ENCODE assay signal across 17 mouse cellular contexts in genomic region chr17:79509281-79509680, GRCm38 (mm10).
A peak's percentile ranks its signal among the peaks of the same experiment; 100 is the strongest.
DNase-seq lines count a peak whose midpoint lies in the region; ATAC-seq and TF ChIP-seq lines count a peak whose summit lies in the region.
"Had no signal": no experiment of that assay in that cellular context is flagged by ENCODE, and none has a peak within 500 bp of the region (broad histone marks: within the 10 kb centered on the region; RNA-seq: fewer than 3 reads in every experiment).

No protein-coding gene starts in this region.

- 54% methylated on average over 8 of the region's 8 CpGs for whole genome bisulfite sequencing in heart, postnatal 0 days
- WGBS in lung, embryonic 15.5 days = 36% methylated on average over 8 of the region's 8 CpGs

- TF ChIP-seq EP300 in heart, postnatal 0 days (IDR thresholded peaks at IDR 0.05; ENCODE audit: low read depth) = no peak

- H3K4me1 ChIP-seq in heart, postnatal 0 days (ENCODE audit: control insufficient read depth, insufficient read depth) = peaks cover 11% of the 10 kb centered on the region
- H3K4me1 ChIP-seq in lung, embryonic 15.5 days = peaks cover 24% of the 10 kb centered on the region
- H3K4me1 ChIP-seq: megakaryocyte, embryonic 14.5 days had no signal

- H3K36me3 ChIP-seq in heart, postnatal 0 days (replicated peaks; ENCODE audit: control insufficient read depth, insufficient read depth, low read length) = no peaks in the 10 kb centered on the region
- H3K36me3 ChIP-seq in lung, embryonic 15.5 days = no peaks in the 10 kb centered on the region
- H3K36me3 ChIP-seq: G1E had no signal

- TF ChIP-seq POLR2A in brain, embryonic 14.5 days (IDR thresholded peaks at IDR 0.05; ENCODE audit: borderline replicate concordance, extremely low read depth, insufficient read depth, insufficient read length, poor library complexity, severe bottlenecking) = no peak

- TF ChIP-seq CTCF in brain, embryonic 14.5 days (IDR thresholded peaks at IDR 0.05; ENCODE audit: borderline replicate concordance, extremely low read depth, insufficient read depth, insufficient read length) = no peak
- no peak for TF ChIP-seq CTCF in heart, postnatal 0 days (IDR thresholded peaks at IDR 0.05; ENCODE audit: low read depth)

- no peak overlapping the region for H3K27ac ChIP-seq in heart, postnatal 0 days (ENCODE audit: low read depth)
- peak overlapping the region; percentile 26 for H3K27ac ChIP-seq in lung, embryonic 15.5 days

- H3K9me3 ChIP-seq in heart, postnatal 0 days (replicated peaks; ENCODE audit: control insufficient read depth, low read length) = no peaks in the 10 kb centered on the region
- H3K9me3 ChIP-seq in lung, embryonic 15.5 days = no peaks in the 10 kb centered on the region

- H3K9ac ChIP-seq in heart, postnatal 0 days (replicated peaks; ENCODE audit: low read depth, low read length) = no peak overlapping the region
- H3K9ac ChIP-seq in lung, embryonic 15.5 days = no peak overlapping the region

- peak overlapping the region; percentile 11; the same call in 1 of the 2 replicates for H3K4me2 ChIP-seq in heart, postnatal 0 days (ENCODE audit: low read depth, low read length)
- no peak overlapping the region for H3K4me2 ChIP-seq in lung, embryonic 15.5 days
- H3K4me2 ChIP-seq: liver, embryonic 11.5 days had no signal

- peak; percentile 12 for DNase-seq in gastrocnemius, postnatal 14 days
- DNase-seq in gastrocnemius, adult 8-10 months (ENCODE audit: low spot score in 2 of 2) = no peak
- peak; percentile 47 for DNase-seq in brain, embryonic 14.5 days (ENCODE audit: low read depth)
- peak; percentile 30 for DNase-seq in heart, postnatal 0 days (ENCODE audit: low spot score)
- no peak for DNase-seq in urinary bladder, postnatal 14 days (ENCODE audit: low spot score)
- no peak for DNase-seq in thymus, postnatal 10 days (ENCODE audit: low spot score in 2 of 2)
- DNase-seq: B cell, adult 2 months; cerebellum, adult 2 months; embryo, embryonic 11 days; right cerebral cortex, postnatal 14 days; thymus, postnatal 25 days had no signal

- intact Hi-C loops in gastrocnemius, postnatal 14 days (cut with DNase I; ENCODE audit: low total_unique reads) = no loop called here

- ATAC-seq in heart, postnatal 0 days (ENCODE audit: insufficient read depth, low read depth) = no peak
- peak; percentile 67; the same call in 1 of the 2 replicates for ATAC-seq in lung, embryonic 15.5 days (ENCODE audit: borderline replicate concordance, extremely low read depth, low FRiP score, low TSS enrichment)
- no peak for ATAC-seq in granulocyte monocyte progenitor cell, adult 5-6 weeks (replicated peaks; ENCODE audit: poor library complexity, severe bottlenecking)
- ATAC-seq: hindbrain, embryonic 16.5 days had no signal

- no peaks in the 10 kb centered on the region for H3K27me3 ChIP-seq in heart, postnatal 0 days (ENCODE audit: control insufficient read depth, insufficient read depth, low read length)
- no peaks in the 10 kb centered on the region for H3K27me3 ChIP-seq in lung, embryonic 15.5 days
- H3K27me3 ChIP-seq: megakaryocyte, embryonic 14.5 days had no signal

- no peak overlapping the region for H3K4me3 ChIP-seq in heart, postnatal 0 days (ENCODE audit: low read depth, low read length)
- H3K4me3 ChIP-seq in lung, embryonic 15.5 days = no peak overlapping the region
- H3K4me3 ChIP-seq: megakaryocyte, embryonic 14.5 days had no signal

Comparison
In these comparisons a context has a peak if more than half of its experiments do, and no peak if none do; other contexts are left out.
1. DNase-seq: peak in gastrocnemius, postnatal 14 days (single experiment), brain, embryonic 14.5 days (single experiment) and heart, postnatal 0 days (single experiment); none in gastrocnemius, adult 8-10 months (0 of 2), urinary bladder, postnatal 14 days (single experiment) and thymus, postnatal 10 days (0 of 2).